Mouse (Mus musculus) lung, adult 2 months (tissue): ENCODE data around the gene Bdkrb2.

Source experiments
- CTCF ChIP-seq: fragments of 200-500 bp; IDR thresholded peaks from 2 replicates; pipeline ENCODE4 v1.5.1; 2011; ENCODE audit warnings: mild to moderate bottlenecking, low read length, control low read depth; ENCODE audit not compliant: insufficient read depth
- POLR2A ChIP-seq: fragments of 200-500 bp; IDR thresholded peaks from 2 replicates; pipeline ENCODE4 v1.6.1; 2011; ENCODE audit warnings: low read depth, mild to moderate bottlenecking, control low read depth, low read length, borderline replicate concordance; ENCODE audit errors: extremely low read depth

DNA sequence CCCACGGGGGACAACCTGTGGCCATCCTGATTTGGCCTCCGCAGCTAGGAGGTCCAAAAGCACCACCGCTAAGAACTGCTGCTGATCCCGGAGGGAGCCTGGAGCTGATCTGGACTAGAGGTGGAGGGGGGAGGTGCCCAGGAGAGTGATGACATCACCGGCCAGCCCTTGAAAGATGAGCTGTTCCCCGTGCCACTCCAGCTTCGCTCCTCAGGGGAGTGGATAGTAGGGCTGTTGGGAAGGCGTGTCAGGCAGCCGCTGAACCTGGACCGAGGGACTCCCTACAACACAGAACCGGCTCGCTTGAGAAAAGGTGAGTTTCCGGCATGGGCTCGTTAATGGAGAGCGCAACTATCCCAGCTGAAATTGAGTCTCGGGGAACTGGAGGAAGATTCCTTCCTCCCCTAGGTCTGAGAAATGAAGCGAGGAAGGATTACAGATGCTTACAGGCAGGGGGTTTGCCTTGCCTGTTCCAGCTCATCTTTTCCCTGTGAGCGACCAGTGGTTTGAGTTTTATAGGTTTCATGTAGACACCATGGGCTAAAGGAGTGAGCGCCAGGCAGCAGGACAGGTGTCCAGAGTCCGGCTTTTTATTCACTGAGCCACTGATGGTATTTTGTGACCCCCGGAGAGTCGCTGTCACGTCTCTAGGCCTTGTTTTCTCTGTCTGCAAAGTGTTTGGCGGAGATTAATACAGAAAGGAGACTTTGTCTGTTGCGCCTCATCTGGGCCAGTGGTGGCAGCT is at the start of gene Bdkrb2:
- no peak for TF ChIP-seq CTCF
- no peak for TF ChIP-seq POLR2A
